Mouse (Mus musculus): ENCODE measurements at regions not wholly inside any gene's neighbourhood (a gene's known extent, or its start where the extent isn't known, plus 50 kb on each side); places are given as distances from the start of the nearest gene placed in this dataset.

DNA sequence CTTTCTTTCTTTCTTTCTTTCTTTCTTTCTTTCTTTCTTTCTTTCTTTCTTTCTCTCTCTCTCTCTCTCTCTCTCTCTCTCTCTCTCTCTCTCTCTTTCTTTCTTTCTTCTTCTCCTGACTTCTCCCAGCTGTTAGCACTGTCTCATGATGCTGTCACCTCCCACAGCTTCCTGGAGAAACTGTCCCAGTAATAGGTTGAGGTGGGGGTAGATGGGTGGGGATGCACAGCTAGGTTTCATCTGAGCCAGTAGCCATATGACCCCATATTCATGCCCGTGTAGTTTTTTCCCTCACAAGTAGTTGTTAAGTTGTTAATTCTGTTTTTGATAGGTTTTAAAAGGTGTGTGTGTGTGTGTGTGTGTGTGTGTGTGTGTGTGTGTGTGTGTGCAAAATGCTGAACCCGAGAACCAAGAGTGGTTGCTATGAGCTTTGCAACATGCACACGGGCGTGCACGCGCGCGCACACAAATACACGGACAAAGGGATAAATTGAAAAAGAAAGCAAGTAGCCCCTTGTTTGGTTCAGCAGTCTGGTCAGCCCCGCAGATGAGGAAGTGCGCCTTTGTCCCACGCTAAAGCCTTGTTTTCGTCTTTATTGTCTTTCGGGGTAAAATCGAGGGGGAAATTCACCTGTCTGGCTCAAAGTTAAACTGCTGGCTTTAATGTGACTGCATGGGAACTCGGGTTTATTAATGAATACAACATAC lies 224.4 kb downstream of the Ndfip2 start:
- Histone ChIP-seq H3K4me3 (ENCODE audit: control insufficient read depth in 1 of 2, insufficient read depth in 1 of 2, low read depth in 2 of 2, low read length in 2 of 2) (no peak overlapping the region), H3K27ac (ENCODE audit: control insufficient read depth, low read depth, low read length) (no peak overlapping the region), H3K79me2 (ENCODE audit: control insufficient read depth, insufficient read depth, low read length, poor library complexity) (no peaks in the 10 kb centered on the region), H3K9me3 (replicated peaks; ENCODE audit: insufficient read depth, low read length) (no peaks in the 10 kb centered on the region), H3K36me3 (ENCODE audit: control insufficient read depth in 1 of 2, insufficient read depth in 2 of 2, low read length in 2 of 2) (no peaks in the 10 kb centered on the region), H3K9ac (ENCODE audit: control insufficient read depth, low read depth, low read length, poor library complexity, severe bottlenecking) (no peak overlapping the region), H3K4me1 (ENCODE audit: control insufficient read depth in 1 of 2, insufficient read depth in 2 of 2, low read length in 2 of 2) (no peaks in the 10 kb centered on the region), H3K27me3 (ENCODE audit: control insufficient read depth in 1 of 2, insufficient read depth in 2 of 2, low read length in 2 of 2) (no peaks in the 10 kb centered on the region)
- no peak for DNase-seq (ENCODE audit: low read depth, low spot score)
- TF ChIP-seq GATA1 (IDR thresholded peaks at IDR 0.05; ENCODE audit: low read depth, low read length) = no peak
- TF ChIP-seq ETS1 (IDR thresholded peaks at IDR 0.05; ENCODE audit: low read depth, low read length) = no peak
- no peak for TF ChIP-seq ELF1 (IDR thresholded peaks at IDR 0.05; ENCODE audit: low read depth, low read length)
- no peak for TF ChIP-seq ZMIZ1 (IDR thresholded peaks at IDR 0.05; ENCODE audit: low read depth, low read length)
- no peak for TF ChIP-seq MAX (IDR thresholded peaks at IDR 0.05; ENCODE audit: low read length)
- TF ChIP-seq RAD21 (IDR thresholded peaks at IDR 0.05; ENCODE audit: low read depth, low read length) = no peak
- TF ChIP-seq HCFC1 (IDR thresholded peaks at IDR 0.05; ENCODE audit: low read depth, low read length) = no peak
- no peak for TF ChIP-seq MYB (IDR thresholded peaks at IDR 0.05; ENCODE audit: low read depth, low read length)
- no peak for TF ChIP-seq UBTF (IDR thresholded peaks at IDR 0.05; ENCODE audit: borderline replicate concordance, insufficient read depth, low read depth, low read length)

DNA sequence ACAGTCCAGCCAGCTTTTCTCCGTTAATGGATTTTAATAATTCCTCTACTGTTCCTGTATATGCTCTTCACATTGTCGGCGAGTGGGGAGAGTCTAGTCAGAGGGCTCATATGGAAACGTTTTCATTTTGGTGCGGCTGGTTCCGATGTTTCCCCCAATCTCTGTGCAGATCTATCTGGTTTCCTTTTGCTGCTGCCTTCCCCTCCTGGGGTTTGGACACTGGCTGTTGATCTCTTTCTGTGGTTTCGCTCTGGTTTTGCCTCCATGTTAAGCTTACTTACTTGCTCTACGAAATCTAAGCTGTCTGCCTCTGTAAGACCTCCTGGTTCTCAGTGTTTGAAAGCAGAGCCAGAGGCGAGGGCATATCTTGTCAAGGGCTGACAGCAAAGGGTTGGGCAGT lies 221.7 kb downstream of the Ndfip2 start:
- Histone ChIP-seq H3K4me1 (ENCODE audit: control insufficient read depth in 1 of 2, insufficient read depth in 2 of 2, low read length in 2 of 2) (no peaks in the 10 kb centered on the region), H3K9ac (ENCODE audit: control insufficient read depth, low read depth, low read length, poor library complexity, severe bottlenecking) (no peak overlapping the region), H3K36me3 (ENCODE audit: control insufficient read depth in 1 of 2, insufficient read depth in 2 of 2, low read length in 2 of 2) (no peaks in the 10 kb centered on the region), H3K27ac (ENCODE audit: control insufficient read depth, low read depth, low read length) (no peak overlapping the region), H3K79me2 (ENCODE audit: control insufficient read depth, insufficient read depth, low read length, poor library complexity) (no peaks in the 10 kb centered on the region), H3K9me3 (replicated peaks; ENCODE audit: insufficient read depth, low read length) (no peaks in the 10 kb centered on the region), H3K4me3 (ENCODE audit: control insufficient read depth in 1 of 2, insufficient read depth in 1 of 2, low read depth in 2 of 2, low read length in 2 of 2) (no peak overlapping the region), H3K27me3 (ENCODE audit: control insufficient read depth in 1 of 2, insufficient read depth in 2 of 2, low read length in 2 of 2) (no peaks in the 10 kb centered on the region)
- DNase-seq (ENCODE audit: low read depth, low spot score) = no peak
- TF ChIP-seq USF1 (IDR thresholded peaks at IDR 0.05; ENCODE audit: low read depth, low read length) (no peak), TCF12 (IDR thresholded peaks at IDR 0.05; ENCODE audit: low read depth, low read length) (no peak), KAT2A (conservative IDR thresholded peaks at IDR 0.05; ENCODE audit: low read depth, low read length) (no peak), MYC (IDR thresholded peaks at IDR 0.05; ENCODE audit: low read depth, low read length) (no peak), UBTF (IDR thresholded peaks at IDR 0.05; ENCODE audit: borderline replicate concordance, insufficient read depth, low read depth, low read length) (no peak), NELFE (IDR thresholded peaks at IDR 0.05; ENCODE audit: low read depth, low read length) (no peak), GABPA (IDR thresholded peaks at IDR 0.05; ENCODE audit: low read depth, low read length) (no peak), MEF2A (IDR thresholded peaks at IDR 0.05; ENCODE audit: extremely low read depth, insufficient replicate concordance, low read depth, low read length, poor library complexity, severe bottlenecking) (no peak), SMC3 (IDR thresholded peaks at IDR 0.05; ENCODE audit: low read depth, low read length) (no peak), E2F4 (IDR thresholded peaks at IDR 0.05; ENCODE audit: borderline replicate concordance, low read depth, low read length) (no peak), CHD2 (IDR thresholded peaks at IDR 0.05; ENCODE audit: low read length) (no peak), POLR2AphosphoS2 (IDR thresholded peaks at IDR 0.05; ENCODE audit: low read length) (no peak), SIN3A (IDR thresholded peaks at IDR 0.05; ENCODE audit: low read length) (no peak), ZC3H11A (IDR thresholded peaks at IDR 0.05; ENCODE audit: low read depth, low read length) (no peak), MAFK (IDR thresholded peaks at IDR 0.05; ENCODE audit: borderline replicate concordance, low read depth, low read length) (no peak)
